Mouse (Mus musculus) CH12.LX (cell line): ENCODE results near the gene Celf5. TPM values are rescaled to one million over a fixed set of nuclear protein-coding genes. Genes with fewer than 3 reads are reported as not detected.

Experiments
- DNase-seq: peaks from one replicate; pipeline ENCODE4 v3.0.0-alpha.2; 2013; ENCODE audit errors: extremely low read depth
- H3K27ac ChIP-seq: 2 replicates; pipeline ENCODE4 v1.5.1; 2012; ENCODE audit warnings: low read depth, mild to moderate bottlenecking, control low read depth, moderate library complexity; ENCODE audit not compliant: insufficient read depth
- H3K27me3 ChIP-seq: replicated peaks from 2 replicates; pipeline ENCODE3; 2012; ENCODE audit warnings: inconsistent platforms
- H3K36me3 ChIP-seq, 2 experiments: replicated peaks in 1 of 2; 2 replicates each; pipeline versions ENCODE3 to v1.6.1; 2012; ENCODE audit warnings: inconsistent platforms in 1 of 2, low read length in 1 of 2, mild to moderate bottlenecking in 1 of 2, mixed read lengths in 1 of 2, moderate library complexity in 1 of 2; ENCODE audit not compliant: control insufficient read depth in 1 of 2, insufficient read depth in 1 of 2
- H3K4me1 ChIP-seq, 2 experiments: 2 replicates each; pipeline ENCODE4 v1.6.1; 2012; ENCODE audit warnings: inconsistent platforms in 1 of 2, moderate library complexity in 1 of 2; ENCODE audit not compliant: insufficient read depth in 2 of 2, control insufficient read depth in 1 of 2
- H3K4me2 ChIP-seq: 2 replicates; pipeline ENCODE4 v1.6.1; 2012; ENCODE audit warnings: low read depth, mild to moderate bottlenecking, control low read depth; ENCODE audit not compliant: poor library complexity, insufficient read depth, severe bottlenecking
- H3K4me3 ChIP-seq, 3 experiments: fragments of 150-350 bp in 1 of 3; sonication (generic) in 1 of 3; replicated peaks in 1 of 3; 2 replicates each; pipeline versions ENCODE3 to v1.5.1; 2011 to 2012; ENCODE audit warnings: low read depth in 2 of 3, low read length in 2 of 3, mild to moderate bottlenecking in 2 of 3, moderate library complexity in 2 of 3, control low read depth in 1 of 3, improper control_type of control experiment in 1 of 3, inconsistent platforms in 1 of 3, mixed read lengths in 1 of 3; ENCODE audit not compliant: poor library complexity in 1 of 3
- H3K79me2 ChIP-seq: replicated peaks from 2 replicates; pipeline ENCODE4 v1.6.1; 2012; ENCODE audit warnings: mild to moderate bottlenecking, moderate library complexity; ENCODE audit not compliant: control insufficient read depth, poor library complexity, insufficient read depth, severe bottlenecking; ENCODE audit errors: extremely low read depth
- H3K9ac ChIP-seq: 2 replicates; pipeline ENCODE4 v1.6.1; 2012; ENCODE audit warnings: low read depth, mild to moderate bottlenecking, control low read depth, moderate library complexity; ENCODE audit not compliant: insufficient read depth
- H3K9me3 ChIP-seq: replicated peaks from 2 replicates; pipeline ENCODE3; 2012; ENCODE audit warnings: low read length, inconsistent platforms, mixed read lengths
- E2F4 ChIP-seq: IDR thresholded peaks from 2 replicates; pipeline ENCODE4 v1.6.1; 2011; ENCODE audit warnings: low read depth, low read length, improper control_type of control experiment; ENCODE audit not compliant: insufficient replicate concordance
- EP300 ChIP-seq: IDR thresholded peaks from 2 replicates; pipeline ENCODE4 v1.6.1; 2011; ENCODE audit warnings: low read length, improper control_type of control experiment
- ETS1 ChIP-seq: conservative IDR thresholded peaks from 2 replicates; pipeline ENCODE4 v1.6.1; 2012; ENCODE audit warnings: low read depth, mild to moderate bottlenecking, inconsistent platforms, low read length, improper control_type of control experiment, moderate library complexity
- GABPA ChIP-seq: IDR thresholded peaks from 2 replicates; pipeline ENCODE4 v1.6.1; 2012; ENCODE audit warnings: low read depth, low read length, improper control_type of control experiment, inconsistent platforms; ENCODE audit not compliant: insufficient replicate concordance
- HCFC1 ChIP-seq: IDR thresholded peaks from 2 replicates; pipeline ENCODE4 v1.6.1; 2012; ENCODE audit warnings: low read depth, mild to moderate bottlenecking, inconsistent platforms, low read length, improper control_type of control experiment
- JUN ChIP-seq: IDR thresholded peaks from 2 replicates; pipeline ENCODE4 v1.6.1; 2011; ENCODE audit warnings: low read depth, mild to moderate bottlenecking, low read length, improper control_type of control experiment, moderate library complexity; ENCODE audit not compliant: insufficient read depth
- JUND ChIP-seq: conservative IDR thresholded peaks from 2 replicates; pipeline ENCODE4 v1.6.1; 2011; ENCODE audit warnings: low read depth, low read length, improper control_type of control experiment
- MAZ ChIP-seq: IDR thresholded peaks from 2 replicates; pipeline ENCODE4 v1.6.1; 2012; ENCODE audit warnings: low read depth, mild to moderate bottlenecking, inconsistent platforms, low read length, improper control_type of control experiment, moderate library complexity
- MYC ChIP-seq: IDR thresholded peaks from 2 replicates; pipeline ENCODE4 v1.6.1; 2011; ENCODE audit warnings: low read depth, mild to moderate bottlenecking, improper control_type of control experiment, low read length
- NELFE ChIP-seq: IDR thresholded peaks from 2 replicates; pipeline ENCODE4 v1.6.1; 2011; ENCODE audit warnings: low read depth, low read length, improper control_type of control experiment
- NRF1 ChIP-seq: IDR thresholded peaks from 2 replicates; pipeline ENCODE4 v1.6.1; 2014; ENCODE audit warnings: low read depth, mild to moderate bottlenecking, inconsistent platforms, low read length, improper control_type of control experiment, moderate library complexity
- PAX5 ChIP-seq: IDR thresholded peaks from 2 replicates; pipeline ENCODE4 v1.6.1; 2012; ENCODE audit warnings: low read length, inconsistent platforms, mixed read lengths
- POLR2AphosphoS2 ChIP-seq: IDR thresholded peaks from 2 replicates; pipeline ENCODE4 v1.6.1; 2011; ENCODE audit warnings: low read depth, low read length, improper control_type of control experiment
- RAD21 ChIP-seq: IDR thresholded peaks from 2 replicates; pipeline ENCODE4 v1.6.1; 2011; ENCODE audit warnings: low read depth, mild to moderate bottlenecking, low read length, improper control_type of control experiment, moderate library complexity
- RCOR1 ChIP-seq: conservative IDR thresholded peaks from 2 replicates; pipeline ENCODE4 v1.6.1; 2012; ENCODE audit warnings: low read depth, mild to moderate bottlenecking, inconsistent platforms, low read length, improper control_type of control experiment
- SIN3A ChIP-seq: IDR thresholded peaks from 2 replicates; pipeline ENCODE4 v1.6.1; 2012; ENCODE audit warnings: low read length, improper control_type of control experiment, inconsistent platforms
- SMC3 ChIP-seq: IDR thresholded peaks from 2 replicates; pipeline ENCODE4 v1.6.1; 2011; ENCODE audit warnings: low read depth, low read length, improper control_type of control experiment
- TCF12 ChIP-seq: IDR thresholded peaks from 2 replicates; pipeline ENCODE4 v1.6.1; 2014; ENCODE audit warnings: low read depth, mild to moderate bottlenecking, inconsistent platforms, low read length, improper control_type of control experiment
- UBTF ChIP-seq: IDR thresholded peaks from 2 replicates; pipeline ENCODE4 v1.6.1; 2012; ENCODE audit warnings: low read depth, mild to moderate bottlenecking, inconsistent platforms, low read length, improper control_type of control experiment, moderate library complexity
- USF2 ChIP-seq: conservative IDR thresholded peaks from 2 replicates; pipeline ENCODE4 v1.6.1; 2011; ENCODE audit warnings: low read depth, low read length, improper control_type of control experiment
- ZKSCAN1 ChIP-seq: IDR thresholded peaks from 2 replicates; pipeline ENCODE4 v1.6.1; 2012; ENCODE audit warnings: low read depth, inconsistent platforms, low read length, improper control_type of control experiment, borderline replicate concordance
- ZMIZ1 ChIP-seq: IDR thresholded peaks from 2 replicates; pipeline ENCODE4 v1.6.1; 2012; ENCODE audit warnings: low read depth, mild to moderate bottlenecking, inconsistent platforms, low read length, improper control_type of control experiment
- dilution Hi-C: fragments of 300-500 bp; cut with MboI; formaldehyde crosslinking; loops from 2 replicates; pipeline ENCODE4 v1.14.3; 2020; ENCODE audit warnings: low sequenced_read_pairs; ENCODE audit not compliant: extremely low pct_unique_long_range_greater_than_20kb, extremely low pct_ligation_motif_present
- in situ Hi-C: fragments of 300-500 bp; cut with MboI; formaldehyde crosslinking; loops from 3 replicates; pipeline ENCODE4 v1.14.3; 2019; ENCODE audit warnings: low sequenced_read_pairs, low pct_ligation_motif_present, low pct_unique_long_range_greater_than_20kb, mixed read lengths
- polyA plus RNA-seq: library from polyadenylated mRNA; unstranded; fragments of >175 nt; gene quantifications from 2 replicates; pipeline ENCODE4 v1.2.1, GENCODE M21; 2012; ENCODE audit warnings: low read depth; ENCODE audit not compliant: insufficient read length
- total RNA-seq, 2 experiments: library from RNA; depleted of rRNA; stranded (reverse); fragments of 300-350 nt in 1 of 2; fragments of >200 nt in 1 of 2; gene quantifications; 2 replicates each; pipeline ENCODE4 v1.2.3; 2012 to 2014

Celf5 gene
- total and polyA plus RNA-seq, 3 experiments, result 0.07 to 0.08 TPM; not detected in 1

DNA sequence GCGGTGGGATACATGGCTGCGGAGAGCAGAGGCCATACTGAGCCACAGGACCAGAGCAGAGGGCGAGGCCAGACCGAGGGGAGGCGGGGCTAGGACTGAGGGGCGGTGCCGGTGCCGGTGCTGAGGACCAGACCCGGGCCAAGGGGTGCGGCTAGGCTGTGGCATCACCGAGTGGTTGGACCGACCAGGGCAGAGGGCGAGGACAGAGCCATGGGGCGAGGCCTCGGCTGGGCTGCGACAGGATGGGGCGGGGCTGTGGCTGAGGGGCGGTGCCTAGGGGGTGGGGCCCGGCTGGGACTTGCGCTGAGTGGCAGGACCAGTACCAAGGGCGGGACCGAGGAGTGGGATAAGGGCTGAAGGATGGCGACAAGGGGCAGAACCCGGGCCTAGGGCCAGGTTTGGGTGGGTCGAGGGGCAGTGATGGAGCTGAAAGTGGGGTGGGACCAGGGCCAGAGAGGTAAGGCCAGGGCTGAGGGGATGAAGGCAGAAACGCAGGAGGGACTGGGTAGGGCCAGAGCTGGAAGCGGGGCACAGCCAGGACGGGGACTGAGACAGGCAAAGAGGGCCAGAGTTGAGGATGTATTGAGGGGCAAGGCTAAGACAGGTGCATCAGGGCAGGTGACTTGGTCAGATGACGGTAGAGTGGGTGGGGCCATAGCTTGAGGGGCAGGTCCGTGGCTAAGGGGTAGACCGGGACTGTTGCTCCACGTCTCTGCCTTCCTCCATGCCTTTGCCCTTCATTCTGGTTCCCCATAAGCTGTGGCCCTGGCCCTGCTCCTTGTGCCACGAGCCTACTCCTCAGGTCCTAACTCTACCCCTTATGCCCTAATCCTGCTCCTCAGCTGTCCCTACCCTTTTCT lies 17.9 kb downstream of the Celf5 start:
- no peaks in the 10 kb centered on the region for H3K36me3 ChIP-seq
- H3K27me3 ChIP-seq, result peaks cover 97% of the 10 kb centered on the region
- no peak overlapping the region for H3K4me2 ChIP-seq
- in situ Hi-C loops, result no loop called here
- H3K79me2 ChIP-seq, result no peaks in the 10 kb centered on the region
- peaks cover 4 to 18% of the 10 kb centered on the region in 2 experiments; a peak in 3 of 4 replicates for H3K4me1 ChIP-seq
- peaks cover 1% of the 10 kb centered on the region for H3K9me3 ChIP-seq
- peak overlapping the region in 1 of 3 experiments; percentile 10 for H3K4me3 ChIP-seq
- no peak overlapping the region for H3K9ac ChIP-seq
- TF ChIP-seq HCFC1 (no peak), ETS1 (no peak), PAX5 (no peak), SMC3 (no peak), EP300 (no peak), GABPA (no peak), RAD21 (no peak), MAZ (no peak), USF2 (no peak), RCOR1 (no peak), NRF1 (no peak), JUND (no peak), JUN (no peak), TCF12 (no peak), NELFE (no peak), ZKSCAN1 (no peak), E2F4 (no peak)
- dilution Hi-C loops, result no loop called here
- H3K27ac ChIP-seq, result no peak overlapping the region
- DNase-seq, result no peak

GRCm38 (mm10) chr10:81463531-81463930 lies 19.0 kb downstream of the Celf5 start:
- in situ Hi-C loops, result no loop called here
- dilution Hi-C loops, result no loop called here
- Histone ChIP-seq H3K4me3 (no peak overlapping the region), H3K9ac (no peak overlapping the region), H3K4me1 (peaks cover 4 to 18% of the 10 kb centered on the region in 2 experiments; a peak in 3 of 4 replicates), H3K79me2 (no peaks in the 10 kb centered on the region), H3K36me3 (no peaks in the 10 kb centered on the region), H3K4me2 (no peak overlapping the region), H3K9me3 (peaks cover 1% of the 10 kb centered on the region), H3K27me3 (peaks cover 95% of the 10 kb centered on the region), H3K27ac (no peak overlapping the region)
- DNase-seq, result no peak
- no peak for TF ChIP-seq UBTF
- TF ChIP-seq SIN3A, result no peak
- TF ChIP-seq PAX5, result no peak
- no peak for TF ChIP-seq NELFE
- TF ChIP-seq EP300, result no peak
- no peak for TF ChIP-seq MYC
- no peak for TF ChIP-seq GABPA
- no peak for TF ChIP-seq ZMIZ1
- TF ChIP-seq MAZ, result no peak
- TF ChIP-seq E2F4, result no peak
- TF ChIP-seq JUN, result no peak
- no peak for TF ChIP-seq POLR2AphosphoS2
